Mouse (Mus musculus): ENCODE results near the gene Cym. TPM values are rescaled to one million over a fixed set of nuclear protein-coding genes. Genes with fewer than 3 reads are reported as not detected.
A peak's percentile ranks its signal among the peaks of the same experiment; 100 is the strongest.

The Cym gene
- polyA plus RNA-seq, 1 experiment from 2014 or later, result 69,611 TPM

DNA sequence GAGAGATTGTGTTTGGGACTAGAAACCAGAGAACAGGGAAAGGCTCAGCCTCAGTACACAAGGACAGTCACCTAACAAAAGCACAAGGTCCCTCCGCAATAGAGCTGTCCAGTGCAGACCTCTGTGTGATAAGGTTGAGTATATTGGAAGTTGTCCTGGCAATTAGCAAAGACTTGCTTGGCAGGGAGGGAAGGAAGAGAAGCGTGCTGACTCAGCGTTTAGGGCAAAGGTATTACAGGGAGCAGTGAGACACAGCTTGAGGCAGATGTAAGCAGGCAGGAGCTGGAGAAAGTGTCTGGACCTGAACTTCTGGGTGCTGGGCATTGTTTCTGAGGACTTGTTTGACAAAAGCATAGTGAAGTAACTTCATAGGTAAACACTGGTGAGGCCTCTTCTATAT, 34.5 kb upstream of the Cym start:
- Histone ChIP-seq H3K27ac (replicated peaks) (no peak overlapping the region), H3K4me3 (ENCODE audit: low read depth, low read length) (no peak overlapping the region), H3K4me2 (replicated peaks; ENCODE audit: low read depth) (no peak overlapping the region), H3K4me1 (replicated peaks; ENCODE audit: control insufficient read depth, insufficient read depth) (peaks cover 2% of the 10 kb centered on the region; the same call in 1 of the 2 replicates), H3K9me3 (ENCODE audit: control insufficient read depth, low read length) (no peaks in the 10 kb centered on the region), H3K27me3 (ENCODE audit: control insufficient read depth, insufficient read depth, low read length) (no peaks in the 10 kb centered on the region), H3K36me3 (ENCODE audit: control insufficient read depth, insufficient read depth, low read length) (no peaks in the 10 kb centered on the region), H3K9ac (ENCODE audit: low read length) (no peak overlapping the region)
- TF ChIP-seq EP300 (optimal IDR thresholded peaks at IDR 0.05) (no peak), CTCF (IDR thresholded peaks at IDR 0.05; ENCODE audit: low read depth) (no peak)
- DNase-seq (ENCODE audit: low spot score), result no peak
- WGBS, result 77% methylated on average over 3 of the region's 3 CpGs
- peak; percentile 51; the same call in 1 of the 2 replicates for ATAC-seq (ENCODE audit: low FRiP score, low TSS enrichment)

DNA sequence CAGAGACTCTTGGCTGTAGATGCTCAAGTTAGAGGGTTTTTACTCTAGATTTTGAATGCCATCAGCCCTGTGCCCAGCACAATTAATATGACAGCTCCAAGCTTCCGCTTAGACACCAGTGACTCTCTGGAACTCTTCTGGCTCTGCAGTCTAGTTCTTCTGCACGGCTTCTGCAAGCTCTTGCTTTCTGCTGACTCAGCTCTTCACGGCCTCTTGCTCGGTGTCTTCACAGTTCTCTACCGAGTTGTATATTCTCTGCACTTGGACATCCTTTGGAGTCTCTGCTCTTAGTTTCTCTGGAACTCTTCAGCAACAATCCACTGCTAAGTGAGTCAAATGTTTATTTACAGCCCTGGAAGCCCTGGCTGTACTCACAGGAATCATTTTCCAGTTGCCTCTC, 32.4 kb upstream of the Cym start:
- Histone ChIP-seq H3K4me3 (ENCODE audit: low read depth, low read length) (no peak overlapping the region), H3K4me2 (replicated peaks; ENCODE audit: low read depth) (no peak overlapping the region), H3K27me3 (ENCODE audit: control insufficient read depth, insufficient read depth, low read length) (no peaks in the 10 kb centered on the region), H3K9ac (ENCODE audit: low read length) (no peak overlapping the region), H3K27ac (replicated peaks) (no peak overlapping the region), H3K36me3 (ENCODE audit: control insufficient read depth, insufficient read depth, low read length) (no peaks in the 10 kb centered on the region), H3K9me3 (ENCODE audit: control insufficient read depth, low read length) (no peaks in the 10 kb centered on the region), H3K4me1 (replicated peaks; ENCODE audit: control insufficient read depth, insufficient read depth) (no peaks in the 10 kb centered on the region)
- ATAC-seq (ENCODE audit: low FRiP score, low TSS enrichment) (no peak), DNase-seq (ENCODE audit: low spot score) (no peak)
- no peak for TF ChIP-seq EP300 (optimal IDR thresholded peaks at IDR 0.05)
- no peak for TF ChIP-seq CTCF (IDR thresholded peaks at IDR 0.05; ENCODE audit: low read depth)
- WGBS, result 57% methylated on average over 5 of the region's 5 CpGs

DNA sequence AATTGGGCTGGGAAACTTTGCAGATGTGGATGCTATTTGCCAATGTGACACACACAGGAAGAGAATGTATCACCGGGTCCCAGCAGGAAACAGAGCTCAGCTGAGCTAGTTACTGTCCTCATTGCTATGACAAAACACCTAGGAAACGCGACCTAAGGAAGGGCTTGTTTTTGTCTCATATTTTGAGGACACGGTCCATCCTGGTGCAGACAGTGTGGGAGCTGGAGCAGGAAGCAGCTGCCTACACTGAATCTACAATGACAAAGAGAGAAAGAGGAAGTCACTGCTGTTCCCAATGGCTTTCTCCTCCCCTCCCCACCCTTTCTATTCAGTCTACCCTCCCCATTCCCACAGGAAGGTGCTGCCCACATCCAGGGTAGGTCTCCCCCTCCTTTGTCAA, 30.5 kb upstream of the Cym start:
- no peaks in the 10 kb centered on the region for H3K9me3 ChIP-seq (ENCODE audit: control insufficient read depth, low read length)
- H3K4me3 ChIP-seq (ENCODE audit: low read depth, low read length), result no peak overlapping the region
- no peak for DNase-seq (ENCODE audit: low spot score)
- no peak for TF ChIP-seq EP300 (optimal IDR thresholded peaks at IDR 0.05)
- no peak overlapping the region for H3K4me2 ChIP-seq (replicated peaks; ENCODE audit: low read depth)
- no peak for ATAC-seq (ENCODE audit: low FRiP score, low TSS enrichment)
- H3K27me3 ChIP-seq (ENCODE audit: control insufficient read depth, insufficient read depth, low read length), result no peaks in the 10 kb centered on the region
- no peak overlapping the region for H3K9ac ChIP-seq (ENCODE audit: low read length)
- 66% methylated on average over 4 of the region's 4 CpGs for WGBS
- no peak overlapping the region for H3K27ac ChIP-seq (replicated peaks)
- H3K4me1 ChIP-seq (replicated peaks; ENCODE audit: control insufficient read depth, insufficient read depth), result no peaks in the 10 kb centered on the region
- no peaks in the 10 kb centered on the region for H3K36me3 ChIP-seq (ENCODE audit: control insufficient read depth, insufficient read depth, low read length)

DNA sequence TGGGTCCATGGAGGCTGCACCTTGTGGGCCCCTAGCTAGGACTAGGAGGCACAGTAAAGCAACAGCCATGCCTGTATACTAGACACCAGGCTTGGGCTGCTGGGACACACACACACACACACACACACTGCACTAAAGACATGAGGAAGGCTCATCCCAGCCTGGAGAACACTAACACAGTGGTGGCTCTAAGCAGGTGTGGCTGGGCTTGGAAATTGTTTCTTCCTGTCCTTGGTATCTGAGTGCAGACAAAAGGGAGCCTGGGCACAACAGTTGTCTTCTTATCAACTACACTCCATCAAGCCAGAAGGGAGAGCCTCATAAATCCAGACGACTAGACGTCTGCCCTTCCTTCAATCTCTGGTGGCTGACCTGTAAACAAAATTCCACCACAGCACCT, 28.8 kb upstream of the Cym start:
- ATAC-seq (ENCODE audit: low FRiP score, low TSS enrichment) (no peak), DNase-seq (ENCODE audit: low spot score) (no peak)
- no peak overlapping the region for H3K4me3 ChIP-seq (ENCODE audit: low read depth, low read length)
- H3K9ac ChIP-seq (ENCODE audit: low read length), result no peak overlapping the region
- no peaks in the 10 kb centered on the region for H3K27me3 ChIP-seq (ENCODE audit: control insufficient read depth, insufficient read depth, low read length)
- no peaks in the 10 kb centered on the region for H3K36me3 ChIP-seq (ENCODE audit: control insufficient read depth, insufficient read depth, low read length)
- no peak overlapping the region for H3K4me2 ChIP-seq (replicated peaks; ENCODE audit: low read depth)
- no peak overlapping the region for H3K27ac ChIP-seq (replicated peaks)
- H3K4me1 ChIP-seq (replicated peaks; ENCODE audit: control insufficient read depth, insufficient read depth), result no peaks in the 10 kb centered on the region
- WGBS, result 20% methylated on average over 2 of the region's 2 CpGs
- no peak for TF ChIP-seq CTCF (IDR thresholded peaks at IDR 0.05; ENCODE audit: low read depth)
- no peak for TF ChIP-seq EP300 (optimal IDR thresholded peaks at IDR 0.05)
- H3K9me3 ChIP-seq (ENCODE audit: control insufficient read depth, low read length), result no peaks in the 10 kb centered on the region

DNA sequence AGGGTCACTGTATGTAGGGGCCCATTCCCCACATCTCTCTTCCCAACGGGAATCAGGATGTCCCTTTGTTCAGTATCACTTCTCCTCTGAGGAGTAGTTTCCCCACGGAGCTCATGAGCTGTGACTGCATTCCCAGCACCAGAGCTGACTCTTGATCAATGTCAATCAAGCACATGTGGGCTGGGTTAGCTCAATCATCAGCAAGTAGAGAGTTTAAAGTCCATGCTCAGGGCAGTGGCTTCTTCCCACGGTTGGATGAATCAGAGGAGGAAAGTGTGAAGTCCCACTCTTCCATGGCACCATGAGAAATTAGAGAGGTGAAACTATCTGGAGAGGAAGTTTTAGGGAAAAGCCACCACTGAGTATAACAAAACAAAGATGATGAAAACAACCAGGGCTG, 27.5 kb upstream of the Cym start:
- H3K36me3 ChIP-seq (ENCODE audit: control insufficient read depth, insufficient read depth, low read length), result no peaks in the 10 kb centered on the region
- TF ChIP-seq EP300 (optimal IDR thresholded peaks at IDR 0.05) (no peak), CTCF (IDR thresholded peaks at IDR 0.05; ENCODE audit: low read depth) (no peak)
- peak; percentile 74 for ATAC-seq (ENCODE audit: low FRiP score, low TSS enrichment)
- no peak overlapping the region for H3K27ac ChIP-seq (replicated peaks)
- WGBS, result 58% methylated on average over 3 of the region's 3 CpGs
- H3K4me1 ChIP-seq (replicated peaks; ENCODE audit: control insufficient read depth, insufficient read depth), result no peaks in the 10 kb centered on the region
- no peak overlapping the region for H3K9ac ChIP-seq (ENCODE audit: low read length)
- no peak overlapping the region for H3K4me2 ChIP-seq (replicated peaks; ENCODE audit: low read depth)
- no peak for DNase-seq (ENCODE audit: low spot score)
- H3K27me3 ChIP-seq (ENCODE audit: control insufficient read depth, insufficient read depth, low read length), result no peaks in the 10 kb centered on the region
- no peak overlapping the region for H3K4me3 ChIP-seq (ENCODE audit: low read depth, low read length)
- no peaks in the 10 kb centered on the region for H3K9me3 ChIP-seq (ENCODE audit: control insufficient read depth, low read length)

DNA sequence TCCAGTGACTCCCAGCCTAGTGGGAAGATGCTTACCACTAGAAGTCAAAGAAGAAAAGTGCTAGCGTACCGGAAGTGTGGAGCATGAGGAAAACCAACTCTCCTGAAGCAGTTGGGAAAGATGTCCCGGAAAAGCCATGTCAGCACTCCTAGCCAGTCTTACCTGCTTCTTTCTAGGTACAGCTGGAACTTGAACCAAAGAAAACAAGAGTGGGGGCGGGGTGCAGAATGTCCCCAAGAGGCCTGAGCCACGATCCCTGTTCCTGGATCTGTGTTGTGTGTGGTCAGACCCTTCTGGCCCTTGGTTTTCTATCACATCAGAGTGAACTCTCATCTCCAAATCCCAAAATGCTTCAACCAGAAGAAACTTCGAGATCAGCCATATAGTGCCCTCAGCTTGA, 25.3 kb upstream of the Cym start:
- H3K9me3 ChIP-seq (ENCODE audit: control insufficient read depth, low read length), result no peaks in the 10 kb centered on the region
- TF ChIP-seq CTCF (IDR thresholded peaks at IDR 0.05; ENCODE audit: low read depth) (no peak), EP300 (optimal IDR thresholded peaks at IDR 0.05) (no peak)
- no peak for ATAC-seq (ENCODE audit: low FRiP score, low TSS enrichment)
- whole genome bisulfite sequencing, result 74% methylated on average over 6 of the region's 6 CpGs
- no peak overlapping the region for H3K4me3 ChIP-seq (ENCODE audit: low read depth, low read length)
- no peak overlapping the region for H3K9ac ChIP-seq (ENCODE audit: low read length)
- no peak overlapping the region for H3K4me2 ChIP-seq (replicated peaks; ENCODE audit: low read depth)
- H3K36me3 ChIP-seq (ENCODE audit: control insufficient read depth, insufficient read depth, low read length), result no peaks in the 10 kb centered on the region
- H3K27ac ChIP-seq (replicated peaks), result no peak overlapping the region
- no peaks in the 10 kb centered on the region for H3K4me1 ChIP-seq (replicated peaks; ENCODE audit: control insufficient read depth, insufficient read depth)
- no peaks in the 10 kb centered on the region for H3K27me3 ChIP-seq (ENCODE audit: control insufficient read depth, insufficient read depth, low read length)
- no peak for DNase-seq (ENCODE audit: low spot score)

Data from stomach, postnatal 0 days (tissue).